Mouse (Mus musculus) neural tube, embryonic 12.5 days (tissue): Measurements from ENCODE around the gene Kctd12b. TPM values are rescaled to one million over a fixed set of nuclear protein-coding genes. Genes with fewer than 3 reads are reported as not detected.
"Not testable (repeated sequence)": the region's sequence is repeated elsewhere in the genome, so short reads cannot be mapped to it uniquely, and the experiment has no call there.

Experiments used
- ATAC-seq: fragments of 200-750 bp; cut with Nextera tagmentation; 2 replicates; pipeline ENCODE4 v1.8.0; 2017; ENCODE audit warnings: low read depth, mild to moderate bottlenecking, moderate TSS enrichment, moderate library complexity; ENCODE audit not compliant: low FRiP score
- H3K27ac ChIP-seq: fragments of 300-500 bp; sonication (generic); 2 replicates; pipeline ENCODE4 v1.5.1; 2016
- H3K27me3 ChIP-seq: fragments of 300-500 bp; sonication (generic); replicated peaks from 2 replicates; pipeline ENCODE4 v1.6.1; 2016; ENCODE audit warnings: mild to moderate bottlenecking
- H3K36me3 ChIP-seq: fragments of 300-500 bp; sonication (generic); 2 replicates; pipeline ENCODE4 v1.6.1; 2016; ENCODE audit warnings: mild to moderate bottlenecking
- H3K4me1 ChIP-seq: fragments of 300-500 bp; sonication (generic); 2 replicates; pipeline ENCODE4 v1.6.1; 2016
- H3K4me2 ChIP-seq: fragments of 300-500 bp; sonication (generic); replicated peaks from 2 replicates; pipeline ENCODE4 v1.6.1; 2016; ENCODE audit warnings: mild to moderate bottlenecking
- H3K4me3 ChIP-seq: fragments of 300-500 bp; sonication (generic); 2 replicates; pipeline ENCODE4 v1.5.1; 2016
- H3K9ac ChIP-seq: fragments of 300-500 bp; sonication (generic); 2 replicates; pipeline ENCODE4 v1.6.1; 2016; ENCODE audit warnings: mild to moderate bottlenecking
- H3K9me3 ChIP-seq: fragments of 300-500 bp; sonication (generic); 2 replicates; pipeline ENCODE4 v1.6.1; 2016; ENCODE audit warnings: mild to moderate bottlenecking
- WGBS: fragments of 180-500 bp; shearing (Covaris S2); methylation state at CpG from one replicate; pipeline ENCODE4 v1.1.7; 2016; 5-methylcytosine and 5-hydroxymethylcytosine counted together
- polyA plus RNA-seq: library from polyadenylated mRNA; unstranded; fragments of >200 nt; fragmentation: Nextera tagmentation; extraction: Ambion mirVana; gene quantifications from 2 replicates; pipeline ENCODE4 v1.2.1, GENCODE M21; 2016

The Kctd12b gene
- 3.0 and 3.7 TPM in 2 replicates for polyA plus RNA-seq

DNA sequence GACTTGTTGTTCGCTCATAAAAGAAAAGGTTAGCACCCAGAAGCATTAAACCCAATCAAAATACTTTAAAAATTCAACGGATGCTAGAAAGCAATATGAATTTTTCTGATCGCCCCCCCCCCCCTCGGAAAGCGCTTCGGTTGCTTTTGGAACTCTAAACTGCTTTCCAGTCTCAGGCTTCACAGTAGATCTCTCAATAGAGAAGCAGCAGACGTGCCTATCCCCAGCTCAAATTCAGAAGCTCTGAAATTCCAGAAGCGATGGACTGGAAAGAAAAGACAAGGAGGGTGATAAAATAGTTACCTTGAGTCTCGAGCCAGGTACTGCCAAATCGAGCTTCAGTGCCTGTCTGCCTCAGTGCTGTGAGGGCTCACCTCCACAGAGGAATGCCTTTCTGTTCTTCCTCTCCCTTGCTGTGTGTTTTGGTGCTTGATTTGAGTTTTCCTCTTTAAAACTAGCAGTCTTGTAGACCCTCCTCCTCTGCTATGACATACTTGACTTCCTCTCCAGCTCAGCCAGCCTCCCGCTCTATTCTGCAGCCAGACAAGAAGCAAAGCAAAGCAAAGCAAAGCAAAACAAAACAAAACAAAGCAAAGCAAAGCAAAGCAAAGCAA is at the start of gene Kctd12b:
Gene Kctd12b, minus strand, starts transcription at position 610 of the 614 bp plus-strand sequence.
- ATAC-seq, result no peak
- Histone ChIP-seq H3K27me3 (no peaks in the 10 kb centered on the region), H3K9me3 (no peaks in the 10 kb centered on the region), H3K27ac (no peak within 1 kb of the TSS), H3K9ac (no peak within 1 kb of the TSS), H3K4me1 (no peaks in the 10 kb centered on the region), H3K4me2 (peak within 1 kb of the TSS; percentile 31), H3K36me3 (no peaks in the 10 kb centered on the region), H3K4me3 (peak within 1 kb of the TSS; percentile 5; the same call in 1 of the 2 replicates)
- WGBS, result 29% methylated on average over 11 of the region's 11 CpGs

DNA sequence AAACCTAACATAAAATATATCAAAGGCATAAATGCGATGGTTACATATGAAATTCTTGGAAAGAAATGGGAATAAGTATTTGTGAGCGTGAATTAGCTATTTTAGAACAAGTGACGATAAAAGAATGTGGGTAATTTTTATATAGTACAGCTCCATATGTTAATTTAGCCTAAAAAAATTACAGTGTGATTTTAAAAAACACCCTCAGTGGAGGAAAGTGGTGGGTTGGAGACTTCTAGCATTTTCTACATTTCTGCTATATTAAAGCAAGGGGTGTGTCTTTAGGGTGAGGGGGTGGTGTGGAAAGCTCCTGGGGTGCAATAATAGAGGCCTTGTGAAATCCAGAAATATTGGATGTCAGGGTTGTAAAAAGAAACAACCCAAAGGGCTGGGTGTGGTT is 46.3 kb upstream of the Kctd12b start:
- no peak for ATAC-seq
- H3K9ac ChIP-seq, result no peak overlapping the region
- H3K4me2 ChIP-seq, result no peak overlapping the region
- no peaks in the 10 kb centered on the region for H3K4me1 ChIP-seq
- no peaks in the 10 kb centered on the region for H3K27me3 ChIP-seq
- no peaks in the 10 kb centered on the region for H3K9me3 ChIP-seq
- H3K36me3 ChIP-seq, result no peaks in the 10 kb centered on the region
- no peak overlapping the region for H3K27ac ChIP-seq
- no peak overlapping the region for H3K4me3 ChIP-seq
- WGBS, result 93% methylated on average over 3 of the region's 3 CpGs

DNA sequence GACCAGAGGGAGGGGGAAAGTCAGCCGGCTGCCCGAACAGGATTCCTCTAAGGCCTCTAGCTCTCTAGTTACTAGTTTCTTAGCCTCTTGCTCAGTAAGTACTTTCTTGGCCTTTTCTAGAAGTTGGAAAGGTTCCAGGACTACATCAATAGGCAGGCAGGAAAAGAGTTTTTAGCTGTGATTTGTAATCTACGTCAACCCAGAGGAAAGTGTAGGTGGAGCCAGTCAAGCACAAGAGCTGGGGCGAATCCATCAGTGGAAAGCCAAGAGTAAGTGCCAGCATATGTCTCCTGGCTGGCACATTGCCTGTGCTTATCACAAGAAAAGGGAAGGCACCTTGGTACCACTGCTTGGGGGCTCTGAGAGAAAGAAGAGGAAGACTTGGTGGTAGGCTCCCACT is 39.5 kb upstream of the Kctd12b start:
- Histone ChIP-seq H3K36me3 (peaks cover 6% of the 10 kb centered on the region; the same call in 1 of the 2 replicates), H3K9ac (no peak overlapping the region), H3K9me3 (no peaks in the 10 kb centered on the region), H3K4me2 (no peak overlapping the region), H3K27ac (no peak overlapping the region), H3K4me1 (no peaks in the 10 kb centered on the region), H3K4me3 (no peak overlapping the region), H3K27me3 (no peaks in the 10 kb centered on the region)
- 91% methylated on average over 4 of the region's 4 CpGs for WGBS
- ATAC-seq, result no peak

DNA sequence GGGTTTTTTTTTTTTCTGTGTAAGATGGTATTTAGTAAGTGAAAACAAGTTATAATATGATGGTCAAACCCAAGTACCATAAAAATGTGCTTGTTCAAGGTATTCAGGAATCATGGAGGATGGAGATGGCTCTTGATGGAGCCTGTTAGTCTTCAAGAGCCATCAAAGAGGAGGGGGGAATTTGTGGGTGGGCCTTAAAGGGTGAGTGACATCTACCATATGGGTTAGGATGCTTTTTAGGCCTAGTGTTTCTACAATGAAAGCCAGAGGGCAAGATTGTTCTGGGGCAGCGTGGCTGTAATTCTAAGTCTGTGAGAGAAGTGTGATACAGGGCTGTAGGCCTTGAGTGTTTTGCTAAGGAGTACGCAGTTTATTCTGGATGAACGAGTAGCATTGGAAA is 28.2 kb upstream of the Kctd12b start:
- Histone ChIP-seq H3K9ac (no peak overlapping the region), H3K4me3 (peak overlapping the region; percentile 25), H3K27ac (no peak overlapping the region), H3K9me3 (no peaks in the 10 kb centered on the region), H3K27me3 (no peaks in the 10 kb centered on the region), H3K36me3 (no peaks in the 10 kb centered on the region), H3K4me2 (peak overlapping the region; percentile 55), H3K4me1 (no peaks in the 10 kb centered on the region)
- peak; percentile 57; the same call in 1 of the 2 replicates for ATAC-seq
- WGBS, result 30% methylated on average over 3 of the region's 3 CpGs

DNA sequence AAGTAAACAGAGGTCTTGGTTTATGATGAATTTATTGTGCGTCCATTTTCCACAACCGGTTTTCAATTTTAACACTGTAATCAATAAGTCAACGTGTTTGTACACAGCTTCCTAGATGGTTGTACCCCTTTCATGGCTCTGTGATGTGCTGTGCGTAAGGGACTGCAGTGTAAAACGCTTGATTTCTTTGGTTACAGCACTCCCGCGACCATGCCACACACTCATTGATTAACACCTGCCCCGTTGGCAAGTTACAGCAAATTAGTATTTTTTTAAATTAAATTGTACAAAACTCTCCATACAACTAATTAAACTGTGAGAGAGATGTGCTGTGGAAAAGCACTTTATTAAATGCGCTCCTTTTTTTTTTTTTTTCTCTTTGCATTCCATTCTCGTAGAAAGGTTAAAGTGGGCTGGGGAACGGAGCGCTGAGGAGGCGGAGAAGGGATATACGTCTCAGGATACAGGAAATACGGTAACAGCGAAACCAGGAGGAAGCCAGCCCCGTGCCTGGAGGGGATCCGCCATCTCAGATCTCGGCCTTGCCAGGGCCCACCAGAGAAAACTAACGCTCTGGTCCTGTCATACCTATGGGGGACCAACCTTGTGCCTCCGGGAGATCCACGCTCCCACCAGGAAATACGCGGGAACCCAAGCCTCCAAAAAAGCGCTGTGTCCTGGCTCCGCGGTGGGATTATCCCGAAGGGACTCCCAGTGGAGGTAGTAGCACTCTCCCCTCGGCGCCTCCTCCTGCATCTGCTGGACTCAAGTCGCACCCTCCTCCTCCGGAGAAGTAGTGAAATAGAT is 27.1 kb upstream of the Kctd12b start, which contains the start of gene Nbdy:
Gene Nbdy, plus strand, starts transcription at position 481 of the 807 bp plus-strand sequence.
- Histone ChIP-seq H3K27me3 (no peaks in the 10 kb centered on the region), H3K4me3 (peak within 1 kb of the TSS; percentile 42), H3K36me3 (no peaks in the 10 kb centered on the region), H3K9ac (peak within 1 kb of the TSS; percentile 63), H3K9me3 (no peaks in the 10 kb centered on the region), H3K4me1 (no peaks in the 10 kb centered on the region), H3K4me2 (peak within 1 kb of the TSS; percentile 55), H3K27ac (no peak within 1 kb of the TSS)
- WGBS, result 13% methylated on average over 32 of the region's 32 CpGs
- ATAC-seq, result peak; percentile 85

DNA sequence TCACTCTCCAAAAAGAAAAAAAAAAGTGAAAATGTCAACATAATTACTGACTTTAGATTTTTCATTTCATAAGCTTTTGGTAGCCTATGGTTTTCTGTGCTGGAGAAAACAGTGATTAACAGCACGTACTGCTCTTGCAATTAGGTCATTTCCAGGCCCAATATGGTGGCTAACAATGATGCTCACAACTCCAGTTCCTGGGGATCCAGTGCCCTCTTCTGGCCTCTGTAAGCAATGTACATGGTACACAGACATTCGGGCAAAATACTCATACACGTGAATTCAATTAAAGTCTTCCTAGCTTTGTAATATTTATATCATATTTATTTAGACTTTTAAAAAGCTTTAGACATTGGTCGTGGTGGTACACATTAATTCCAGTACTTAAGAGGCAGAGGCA is 23.4 kb upstream of the Kctd12b start:
- no peak overlapping the region for H3K27ac ChIP-seq
- no peaks in the 10 kb centered on the region for H3K4me1 ChIP-seq
- no peaks in the 10 kb centered on the region for H3K9me3 ChIP-seq
- WGBS, result 29% methylated on average over 4 of the region's 4 CpGs
- no peak for ATAC-seq
- H3K27me3 ChIP-seq, result no peaks in the 10 kb centered on the region
- no peak overlapping the region for H3K4me2 ChIP-seq
- H3K4me3 ChIP-seq, result no peak overlapping the region
- H3K36me3 ChIP-seq, result no peaks in the 10 kb centered on the region
- H3K9ac ChIP-seq, result no peak overlapping the region

DNA sequence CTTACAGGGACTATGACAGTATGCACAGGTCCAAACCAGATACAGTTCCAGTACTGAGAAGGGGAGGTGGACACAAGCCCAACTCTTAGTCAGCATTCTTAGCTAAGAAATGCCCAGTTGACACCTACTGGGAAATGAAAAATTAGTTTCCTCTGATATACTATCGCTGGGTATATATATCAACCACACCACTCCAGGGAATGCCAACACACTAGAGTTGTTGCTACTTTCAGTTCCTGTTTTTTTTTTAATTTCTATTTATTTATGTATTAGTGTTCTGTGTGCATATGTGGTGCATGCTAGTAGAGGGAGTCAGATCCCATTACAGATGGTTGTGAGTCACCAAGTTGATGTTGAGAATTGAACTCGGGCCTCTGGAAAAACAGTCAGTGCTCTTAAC is 20.5 kb upstream of the Kctd12b start:
- H3K4me1 ChIP-seq, result no peaks in the 10 kb centered on the region
- no peak overlapping the region for H3K27ac ChIP-seq
- no peaks in the 10 kb centered on the region for H3K9me3 ChIP-seq
- no peaks in the 10 kb centered on the region for H3K27me3 ChIP-seq
- no peak overlapping the region for H3K4me2 ChIP-seq
- H3K9ac ChIP-seq, result no peak overlapping the region
- 89% methylated on average over 2 of the region's 2 CpGs for WGBS
- H3K36me3 ChIP-seq, result no peaks in the 10 kb centered on the region
- no peak for ATAC-seq
- H3K4me3 ChIP-seq, result no peak overlapping the region

DNA sequence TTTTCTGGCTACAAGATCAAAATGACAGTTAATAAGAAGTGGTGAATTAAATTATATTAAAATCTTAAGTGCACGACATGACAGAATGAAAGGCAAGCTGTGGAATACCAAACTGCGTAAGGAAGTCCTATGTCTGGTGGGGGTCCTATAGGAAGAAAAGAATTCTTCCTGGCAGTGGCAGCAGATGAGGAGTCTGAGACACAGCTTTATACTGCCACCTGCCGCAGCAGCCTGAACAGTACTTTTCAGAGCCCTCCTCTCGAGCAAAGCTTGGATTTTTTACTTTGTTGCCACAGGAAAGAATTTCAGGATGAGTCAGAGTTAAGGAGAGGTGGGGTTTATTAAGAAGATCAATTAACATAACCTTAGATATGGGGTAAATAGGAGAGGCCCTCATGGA is 11.5 kb upstream of the Kctd12b start:
- H3K36me3 ChIP-seq, result no peaks in the 10 kb centered on the region
- H3K9me3 ChIP-seq, result no peaks in the 10 kb centered on the region
- no peaks in the 10 kb centered on the region for H3K27me3 ChIP-seq
- no peak overlapping the region for H3K4me3 ChIP-seq
- WGBS, result 31% methylated on average over 4 of the region's 4 CpGs
- no peak for ATAC-seq
- no peaks in the 10 kb centered on the region for H3K4me1 ChIP-seq
- H3K9ac ChIP-seq, result no peak overlapping the region
- H3K4me2 ChIP-seq, result no peak overlapping the region
- no peak overlapping the region for H3K27ac ChIP-seq

DNA sequence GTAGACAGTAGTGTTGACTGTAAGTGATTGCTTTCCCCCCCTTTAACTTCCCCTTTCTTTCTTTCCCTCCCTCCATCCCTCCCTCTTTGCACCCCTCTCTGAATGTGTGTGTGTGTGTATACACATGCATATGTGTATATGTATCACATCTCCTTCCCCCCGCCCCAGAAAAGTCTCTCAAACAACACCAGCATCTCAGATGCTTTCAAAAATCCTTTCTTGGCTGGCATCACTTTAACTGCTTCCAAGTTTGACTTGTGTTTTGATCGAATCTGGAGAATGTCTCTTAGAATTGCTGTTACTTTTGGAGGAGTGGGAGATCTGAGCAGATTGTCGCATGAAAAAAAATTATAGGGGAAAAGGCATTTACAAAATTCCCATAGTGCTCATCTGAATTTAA is 4.3 kb upstream of the Kctd12b start:
- Histone ChIP-seq H3K4me3 (no peak overlapping the region), H3K4me1 (no peaks in the 10 kb centered on the region), H3K4me2 (no peak overlapping the region), H3K9me3 (no peaks in the 10 kb centered on the region), H3K27me3 (no peaks in the 10 kb centered on the region), H3K9ac (no peak overlapping the region), H3K27ac (no peak overlapping the region), H3K36me3 (no peaks in the 10 kb centered on the region)
- no peak for ATAC-seq
- WGBS, result 77% methylated on average over 3 of the region's 3 CpGs

DNA sequence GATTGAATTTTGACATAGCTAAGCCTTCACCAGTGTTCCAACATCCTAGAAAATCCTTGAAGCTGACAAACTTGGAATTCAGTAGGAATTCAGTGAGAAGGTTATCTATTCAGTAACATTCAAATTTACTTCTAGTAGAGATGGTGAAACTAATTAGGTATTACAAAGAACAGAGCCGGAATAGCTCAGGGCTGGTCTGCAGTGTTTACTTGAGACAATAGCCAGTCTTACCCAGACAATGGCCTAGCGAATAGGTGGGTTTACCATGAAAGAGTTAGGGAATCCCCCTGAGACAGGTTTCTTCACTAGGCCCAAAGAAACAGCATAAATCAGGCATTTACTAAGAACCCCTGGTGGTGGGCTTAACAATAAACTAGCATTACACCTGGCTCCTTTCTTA is 28.0 kb downstream of the Kctd12b start:
- not testable (repeated sequence) for H3K27me3 ChIP-seq, ATAC-seq, H3K4me1 ChIP-seq, H3K9me3 ChIP-seq, H3K4me3 ChIP-seq, H3K27ac ChIP-seq, H3K36me3 ChIP-seq, H3K4me2 ChIP-seq, H3K9ac ChIP-seq
- 34% methylated on average over 2 of the region's 2 CpGs for WGBS

DNA sequence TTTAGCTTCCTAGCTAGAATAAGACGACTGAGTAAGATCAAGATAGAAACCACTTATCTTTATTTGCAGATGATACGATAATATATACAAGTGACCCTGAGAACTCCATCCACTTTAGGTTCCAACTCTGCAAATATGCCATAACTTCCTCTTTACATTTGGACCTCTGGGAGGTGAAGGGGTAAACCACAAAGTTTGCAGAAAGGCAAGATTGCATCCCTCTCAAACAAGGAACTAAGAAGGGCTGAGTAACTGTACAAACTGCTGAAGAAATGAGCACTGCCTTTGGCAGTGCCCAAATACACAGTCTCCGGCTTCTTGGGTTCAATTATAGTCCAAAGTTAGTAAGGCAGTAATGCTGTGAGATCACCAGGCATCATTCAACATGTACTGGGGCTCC is 31.3 kb downstream of the Kctd12b start:
- no peaks in the 10 kb centered on the region for H3K9me3 ChIP-seq
- no peak overlapping the region for H3K9ac ChIP-seq
- ATAC-seq, result no peak
- no peak overlapping the region for H3K27ac ChIP-seq
- 89% methylated on average over 3 of the region's 3 CpGs for WGBS
- H3K4me2 ChIP-seq, result no peak overlapping the region
- H3K4me1 ChIP-seq, result no peaks in the 10 kb centered on the region
- no peaks in the 10 kb centered on the region for H3K36me3 ChIP-seq
- no peak overlapping the region for H3K4me3 ChIP-seq
- no peaks in the 10 kb centered on the region for H3K27me3 ChIP-seq

DNA sequence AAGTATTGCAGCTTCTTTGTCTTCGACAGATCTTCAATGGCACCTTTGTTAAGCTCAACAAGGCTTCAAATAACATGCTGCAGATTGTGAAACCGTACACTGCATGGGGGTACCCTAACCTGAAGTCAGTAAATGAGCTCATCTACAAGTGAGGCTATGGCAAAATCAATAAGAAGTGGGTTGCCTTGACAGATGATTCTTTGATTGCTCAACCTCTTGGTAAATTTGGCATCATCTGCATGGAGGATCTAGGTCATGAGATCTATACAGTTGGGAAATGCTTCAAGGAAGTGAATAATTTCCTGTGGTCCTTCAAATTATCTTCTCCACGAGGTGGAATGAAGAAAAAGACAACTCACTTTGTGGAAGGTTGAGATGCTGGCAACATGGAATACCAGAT is 39.2 kb downstream of the Kctd12b start:
- Histone ChIP-seq H3K27ac (no peak overlapping the region), H3K27me3 (no peaks in the 10 kb centered on the region), H3K9me3 (no peaks in the 10 kb centered on the region), H3K4me1 (no peaks in the 10 kb centered on the region), H3K9ac (no peak overlapping the region), H3K4me3 (no peak overlapping the region), H3K36me3 (no peaks in the 10 kb centered on the region), H3K4me2 (no peak overlapping the region)
- WGBS, result 76% methylated on average over 3 of the region's 3 CpGs
- ATAC-seq, result no peak

DNA sequence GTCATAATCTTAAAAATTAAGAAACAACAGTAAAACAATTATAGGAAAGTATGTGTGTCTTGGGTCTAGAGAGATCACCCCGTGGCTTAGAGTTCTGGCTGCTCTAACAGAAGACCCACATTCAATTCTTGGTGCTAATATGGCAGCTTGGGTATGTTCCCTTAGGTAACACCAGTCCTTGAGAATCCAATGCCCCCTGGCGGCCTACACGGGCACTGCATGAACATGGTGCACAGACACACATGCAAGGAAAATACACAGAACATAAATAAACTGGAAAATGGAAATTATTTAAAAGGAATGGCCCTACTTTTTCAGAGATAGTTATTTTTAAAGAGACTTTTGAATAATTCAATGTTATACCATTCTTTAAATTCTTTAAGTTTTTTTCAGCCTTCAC is 55.6 kb downstream of the Kctd12b start:
- Histone ChIP-seq H3K9ac (no peak overlapping the region), H3K4me2 (no peak overlapping the region), H3K27me3 (no peaks in the 10 kb centered on the region), H3K9me3 (no peaks in the 10 kb centered on the region), H3K4me3 (no peak overlapping the region), H3K36me3 (no peaks in the 10 kb centered on the region), H3K4me1 (no peaks in the 10 kb centered on the region), H3K27ac (no peak overlapping the region)
- ATAC-seq, result no peak
- WGBS, result 76% methylated on average over 3 of the region's 3 CpGs
